Mouse (Mus musculus) limb, embryonic 14.5 days (tissue): ENCODE data around the gene Cdc42ep5. TPM values are rescaled to one million over a fixed set of nuclear protein-coding genes. Genes with fewer than 3 reads are reported as not detected.

ENCODE experiments used
- ATAC-seq: fragments of 200-750 bp; cut with Nextera tagmentation; 2 replicates; pipeline ENCODE4 v1.8.0; 2017; ENCODE audit warnings: low read depth, moderate number of reproducible peaks, moderate TSS enrichment; ENCODE audit not compliant: low FRiP score
- DNase-seq: peaks from one replicate; pipeline ENCODE4 v3.0.0-alpha.2; 2015; ENCODE audit warnings: low spot score
- H3K27ac ChIP-seq: fragments of 300-500 bp; sonication (generic); replicated peaks from 2 replicates; pipeline ENCODE4 v1.5.1; 2014; ENCODE audit warnings: low read depth, mild to moderate bottlenecking, low read length, moderate library complexity, mixed read lengths
- H3K27me3 ChIP-seq: fragments of 300-500 bp; sonication (generic); 2 replicates; pipeline ENCODE4 v1.6.1; 2014; ENCODE audit warnings: low read length, mixed read lengths; ENCODE audit not compliant: control insufficient read depth, insufficient read depth
- H3K36me3 ChIP-seq: fragments of 300-500 bp; sonication (generic); 2 replicates; pipeline ENCODE4 v1.6.1; 2014; ENCODE audit warnings: mild to moderate bottlenecking, low read length, moderate library complexity, mixed read lengths; ENCODE audit not compliant: control insufficient read depth, insufficient read depth
- H3K4me1 ChIP-seq: fragments of 300-500 bp; sonication (generic); 2 replicates; pipeline ENCODE4 v1.6.1; 2014; ENCODE audit warnings: antibody characterized with exemption, low read length, mixed read lengths; ENCODE audit not compliant: control insufficient read depth, insufficient read depth
- H3K4me2 ChIP-seq: fragments of 300-500 bp; sonication (generic); replicated peaks from 2 replicates; pipeline ENCODE4 v1.6.1; 2014; ENCODE audit warnings: low read depth, mild to moderate bottlenecking, low read length, moderate library complexity; ENCODE audit not compliant: severe bottlenecking
- H3K4me3 ChIP-seq: fragments of 300-500 bp; sonication (generic); replicated peaks from 2 replicates; pipeline ENCODE4 v1.5.1; 2014; ENCODE audit warnings: low read length
- H3K9ac ChIP-seq: fragments of 300-500 bp; sonication (generic); 2 replicates; pipeline ENCODE4 v1.6.1; 2014; ENCODE audit warnings: mild to moderate bottlenecking, low read depth, low read length, moderate library complexity; ENCODE audit not compliant: severe bottlenecking
- H3K9me3 ChIP-seq: fragments of 300-500 bp; sonication (generic); 2 replicates; pipeline ENCODE4 v1.6.1; 2016; ENCODE audit warnings: low read length; ENCODE audit not compliant: control insufficient read depth
- POLR2A ChIP-seq: fragments of 200-500 bp; IDR thresholded peaks from 2 replicates; pipeline ENCODE4 v1.8.0; 2012; ENCODE audit warnings: inconsistent platforms, mild to moderate bottlenecking, moderate library complexity, borderline replicate concordance; ENCODE audit not compliant: insufficient read depth, insufficient read length; ENCODE audit errors: extremely low read depth
- WGBS: fragments of 180-500 bp; shearing (Covaris S2); extraction: QIAGEN DNeasy Blood & Tissue Kit; methylation state at CpG from one replicate; pipeline ENCODE4 v1.1.7; 2014; 5-methylcytosine and 5-hydroxymethylcytosine counted together
- polyA plus RNA-seq, 2 experiments: library from polyadenylated mRNA; depleted of rRNA in 1 of 2; stranded (reverse) in 1 of 2; unstranded in 1 of 2; fragments of >200 nt; fragmentation: Nextera tagmentation in 1 of 2; extraction: Ambion mirVana in 1 of 2; gene quantifications; 2 replicates each; pipeline versions ENCODE4 v1.2.1 to v1.2.3; 2012 to 2014

Gene Cdc42ep5
- polyA plus RNA-seq, 2 experiments: 79.3 to 89.0 TPM

DNA sequence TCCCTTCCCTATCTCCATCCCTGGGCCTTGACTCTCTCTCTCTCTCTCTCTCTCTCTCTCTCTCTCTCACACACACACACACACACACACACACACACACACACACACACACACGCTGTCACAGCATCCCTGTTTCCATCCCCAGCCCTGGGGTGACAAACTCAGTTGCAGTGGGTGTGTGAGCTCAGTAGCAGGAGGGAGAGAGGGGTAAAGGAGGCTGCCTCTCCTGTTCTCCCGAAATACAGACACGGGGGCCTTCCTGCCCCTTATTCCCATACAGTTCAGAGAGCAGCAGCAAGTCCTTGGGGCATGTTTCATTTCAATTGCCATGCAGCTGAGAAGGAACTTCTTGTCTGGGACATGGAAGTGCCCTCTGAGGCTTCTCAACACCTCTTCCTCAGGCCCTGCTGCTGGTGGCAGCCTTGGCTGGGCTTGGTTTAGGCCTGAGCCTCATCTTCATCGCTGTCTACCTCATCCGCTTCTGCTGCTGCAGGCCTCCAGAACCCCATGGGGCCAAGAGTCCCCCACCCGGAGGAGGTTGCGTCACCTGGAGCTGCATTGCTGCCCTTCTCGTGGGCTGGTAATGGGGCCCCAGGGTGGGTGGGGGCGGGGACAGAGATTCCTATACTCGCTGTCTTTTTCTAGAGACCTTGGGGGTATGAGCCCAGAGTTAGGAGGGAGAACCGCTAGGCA, 42.4 kb downstream of the Cdc42ep5 start:
- 46% methylated on average over 11 of the region's 11 CpGs for WGBS

DNA sequence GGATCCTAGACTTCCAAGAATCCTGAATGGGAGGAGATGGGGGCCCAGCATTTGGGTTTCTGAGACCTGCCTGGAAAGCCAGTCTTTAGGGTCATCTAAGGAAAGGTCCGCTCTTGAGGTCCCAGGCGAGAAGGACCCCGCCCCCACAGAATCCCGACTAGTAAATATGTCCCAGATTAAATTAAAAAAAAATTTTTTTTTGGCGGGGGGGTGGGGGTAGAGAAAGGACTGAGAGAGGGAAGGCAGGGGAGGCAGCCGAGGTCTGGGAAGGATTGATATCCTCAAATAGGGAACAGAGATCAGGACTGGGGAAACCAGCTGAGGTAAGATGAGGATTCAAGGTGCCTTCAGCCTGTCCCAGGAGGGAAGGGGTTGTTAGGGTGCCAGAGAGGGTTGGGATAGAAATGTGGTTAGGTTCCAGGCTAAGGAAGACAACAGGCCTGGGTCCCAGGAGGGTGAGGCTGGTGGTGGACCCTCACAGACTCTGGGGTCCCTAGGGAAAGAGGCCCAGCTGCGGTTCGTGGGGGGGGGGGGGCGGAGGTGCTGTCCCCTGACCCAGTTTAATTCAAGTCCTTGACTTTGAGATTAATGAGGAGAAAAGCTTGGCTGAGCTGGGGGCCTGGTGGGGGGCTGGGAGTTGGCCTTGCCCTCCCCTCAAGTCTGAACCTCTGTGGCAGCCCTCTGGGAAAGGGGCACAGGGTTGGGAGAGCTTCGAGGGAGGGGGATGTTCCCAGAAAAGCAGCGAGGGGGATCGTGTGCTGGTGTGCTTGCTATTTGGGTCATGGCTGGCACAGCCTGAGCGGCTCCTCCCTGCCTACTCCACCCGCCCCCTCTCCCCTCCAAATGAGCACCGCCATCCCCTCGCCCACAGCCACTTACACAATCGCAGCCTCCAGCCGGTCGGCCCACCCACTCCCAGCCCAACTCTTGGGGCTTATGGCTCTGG, 44.4 kb downstream of the Cdc42ep5 start:
- WGBS: 17% methylated on average over 15 of the region's 19 CpGs
- H3K27me3 ChIP-seq: peaks cover 24% of the 10 kb centered on the region
- 0 out of 2 replicates have a peak, but pooled peaks cover 5% of the 10 kb centered on the region for H3K4me1 ChIP-seq
- no peak overlapping the region for H3K9ac ChIP-seq
- DNase-seq (no peak), ATAC-seq (no peak)
- no peak for TF ChIP-seq POLR2A
- H3K36me3 ChIP-seq: no peaks in the 10 kb centered on the region
- H3K9me3 ChIP-seq: no peaks in the 10 kb centered on the region
- H3K27ac ChIP-seq: no peak overlapping the region
- peak overlapping the region; percentile 61 for H3K4me2 ChIP-seq
- H3K4me3 ChIP-seq: peak overlapping the region; percentile 35; the same call in 1 of the 2 replicates

More for the DNA sequence above, 42.4 kb downstream of the Cdc42ep5 start:
- 0 out of 2 replicates have a peak, but pooled peaks cover 5% of the 10 kb centered on the region for H3K4me1 ChIP-seq
- no peak for TF ChIP-seq POLR2A
- ATAC-seq (no peak), DNase-seq (no peak)
- no peaks in the 10 kb centered on the region for H3K9me3 ChIP-seq
- no peak overlapping the region for H3K27ac ChIP-seq
- no peak overlapping the region for H3K9ac ChIP-seq
- peaks cover 24% of the 10 kb centered on the region for H3K27me3 ChIP-seq
- no peak overlapping the region for H3K4me2 ChIP-seq
- no peaks in the 10 kb centered on the region for H3K36me3 ChIP-seq
- no peak overlapping the region for H3K4me3 ChIP-seq

DNA sequence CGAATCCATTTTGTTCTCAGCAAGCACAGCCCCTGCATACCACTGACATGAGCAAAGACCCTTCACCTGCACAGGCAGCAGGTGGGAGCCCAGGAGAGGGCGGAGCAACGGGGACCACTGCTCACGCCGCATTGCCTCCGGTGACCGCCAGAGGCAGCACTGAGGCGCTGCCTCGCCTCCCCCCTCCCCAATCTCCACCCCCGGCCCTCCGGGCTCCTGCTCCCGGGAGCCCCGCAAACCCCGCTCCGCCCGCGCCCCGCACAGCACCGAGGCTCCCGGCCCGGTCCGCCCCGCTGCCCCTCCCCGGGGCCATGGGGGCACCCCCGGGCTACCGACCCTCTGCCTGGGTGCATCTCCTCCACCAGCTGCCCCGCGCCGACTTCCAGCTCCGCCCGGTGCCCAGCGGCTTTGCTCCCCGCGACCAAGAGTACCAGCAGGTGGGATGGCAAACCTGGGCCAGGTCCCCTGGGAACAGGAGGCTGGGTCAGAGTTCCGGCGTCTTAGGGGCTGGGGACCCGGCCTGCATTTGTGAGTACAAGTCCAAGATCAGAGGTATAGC, 45.2 kb downstream of the Cdc42ep5 start, which contains the start of gene Ttyh1:
Gene Ttyh1 (plus strand): TSS at position 65 of the 559 bp plus-strand sequence.
- no peak for ATAC-seq
- Histone ChIP-seq H3K4me1 (0 out of 2 replicates have a peak, but pooled peaks cover 5% of the 10 kb centered on the region), H3K27ac (no peak within 1 kb of the TSS), H3K4me3 (peak within 1 kb of the TSS; percentile 35), H3K27me3 (peaks cover 24% of the 10 kb centered on the region), H3K9me3 (no peaks in the 10 kb centered on the region), H3K36me3 (no peaks in the 10 kb centered on the region), H3K9ac (peak within 1 kb of the TSS; percentile 40; the same call in 1 of the 2 replicates), H3K4me2 (peak within 1 kb of the TSS; percentile 61)
- DNase-seq: no peak
- no peak for TF ChIP-seq POLR2A
- 1% methylated on average over 29 of the region's 37 CpGs for WGBS

DNA sequence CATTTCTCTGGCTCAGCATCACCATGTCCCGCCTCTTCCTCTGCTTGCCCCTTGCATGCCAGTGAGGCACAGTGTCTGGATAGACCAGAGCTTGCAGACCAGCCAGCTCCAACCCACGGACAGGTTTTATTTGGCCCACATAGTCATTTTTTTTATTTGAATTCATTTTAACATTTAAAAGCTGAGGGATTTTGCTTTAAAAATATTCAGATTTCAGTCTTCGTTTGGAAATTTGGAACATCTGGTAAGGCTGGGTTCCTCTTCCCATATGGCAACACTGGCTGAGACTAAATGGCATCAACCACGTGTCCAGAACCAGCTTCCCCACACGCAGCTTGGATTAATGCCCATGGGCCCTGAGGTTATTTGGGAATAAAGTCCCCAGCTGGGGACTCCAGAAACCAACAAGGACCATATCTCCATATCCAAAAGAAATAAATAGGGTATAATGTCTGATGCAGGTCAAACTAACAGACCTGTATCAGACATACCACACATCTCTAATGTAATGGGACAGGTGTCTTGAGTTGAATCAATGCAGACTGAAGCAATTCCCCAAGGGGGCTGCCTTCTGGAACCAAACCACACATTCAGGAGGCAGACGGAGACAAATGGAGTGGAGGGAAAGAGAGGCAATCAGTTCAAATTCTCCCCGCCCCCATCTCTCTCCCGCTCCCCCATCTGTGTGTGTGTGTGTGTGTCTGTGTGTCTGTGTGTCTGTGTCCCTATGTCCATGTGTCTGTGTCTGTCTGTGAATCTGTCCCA, 47.4 kb downstream of the Cdc42ep5 start:
- no peak for TF ChIP-seq POLR2A
- H3K27me3 ChIP-seq: peaks cover 24% of the 10 kb centered on the region
- no peak overlapping the region for H3K4me3 ChIP-seq
- ATAC-seq (no peak), DNase-seq (no peak)
- no peaks in the 10 kb centered on the region for H3K9me3 ChIP-seq
- no peak overlapping the region for H3K4me2 ChIP-seq
- H3K27ac ChIP-seq: no peak overlapping the region
- H3K9ac ChIP-seq: no peak overlapping the region
- 65% methylated on average over 8 of the region's 8 CpGs for WGBS
- no peaks in the 10 kb centered on the region for H3K36me3 ChIP-seq
- H3K4me1 ChIP-seq: 0 out of 2 replicates have a peak, but pooled peaks cover 5% of the 10 kb centered on the region
